Mouse (Mus musculus): ENCODE measurements at regions not wholly inside any gene's neighbourhood (a gene's known extent, or its start where the extent isn't known, plus 50 kb on each side); places are given as distances from the start of the nearest gene placed in this dataset.
A peak's percentile ranks its signal among the peaks of the same experiment; 100 is the strongest.

GRCm38 (mm10) chr14:29878423-29878800 lies 89.7 kb upstream of the Selenok start:
- H3K27ac ChIP-seq (ENCODE audit: low read depth, low read length) = no peak overlapping the region
- no peak overlapping the region for H3K9ac ChIP-seq (replicated peaks; ENCODE audit: low read length, poor library complexity, severe bottlenecking)
- H3K4me1 ChIP-seq (ENCODE audit: insufficient read depth, low read length) = no peaks in the 10 kb centered on the region
- H3K4me2 ChIP-seq (ENCODE audit: low read depth, low read length, poor library complexity, severe bottlenecking) = no peak overlapping the region
- no peak for DNase-seq (ENCODE audit: low spot score)
- WGBS = 82% methylated on average over 7 of the region's 7 CpGs
- H3K27me3 ChIP-seq (ENCODE audit: insufficient read depth, low read length) = no peaks in the 10 kb centered on the region
- H3K36me3 ChIP-seq (ENCODE audit: insufficient read depth, low read length) = no peaks in the 10 kb centered on the region
- no peaks in the 10 kb centered on the region for H3K9me3 ChIP-seq (ENCODE audit: low read length)
- TF ChIP-seq CTCF (IDR thresholded peaks at IDR 0.05) = no peak
- no peak overlapping the region for H3K4me3 ChIP-seq (ENCODE audit: low read depth, low read length)
- ATAC-seq (ENCODE audit: low FRiP score) = no peak

- H3K4me1 ChIP-seq (ENCODE audit: insufficient read depth, low read length) = no peaks in the 10 kb centered on the region
- no peaks in the 10 kb centered on the region for H3K9me3 ChIP-seq (ENCODE audit: low read length)
- DNase-seq (ENCODE audit: low spot score) (no peak), ATAC-seq (ENCODE audit: low FRiP score) (no peak)
- TF ChIP-seq CTCF (IDR thresholded peaks at IDR 0.05) = no peak
- no peak overlapping the region for H3K4me2 ChIP-seq (ENCODE audit: low read depth, low read length, poor library complexity, severe bottlenecking)
- no peak overlapping the region for H3K4me3 ChIP-seq (ENCODE audit: low read depth, low read length)
- 92% methylated on average over 3 of the region's 3 CpGs for WGBS
- H3K36me3 ChIP-seq (ENCODE audit: insufficient read depth, low read length) = no peaks in the 10 kb centered on the region
- no peak overlapping the region for H3K9ac ChIP-seq (replicated peaks; ENCODE audit: low read length, poor library complexity, severe bottlenecking)
- no peaks in the 10 kb centered on the region for H3K27me3 ChIP-seq (ENCODE audit: insufficient read depth, low read length)
- H3K27ac ChIP-seq (ENCODE audit: low read depth, low read length) = no peak overlapping the region
Measured at GRCm38 (mm10) chr14:29879283-29879682, 88.8 kb upstream of the Selenok start.

- DNase-seq (ENCODE audit: low spot score) (no peak), ATAC-seq (ENCODE audit: low FRiP score) (no peak)
- Histone ChIP-seq H3K27me3 (ENCODE audit: insufficient read depth, low read length) (no peaks in the 10 kb centered on the region), H3K9ac (replicated peaks; ENCODE audit: low read length, poor library complexity, severe bottlenecking) (no peak overlapping the region), H3K4me1 (ENCODE audit: insufficient read depth, low read length) (no peaks in the 10 kb centered on the region), H3K9me3 (ENCODE audit: low read length) (no peaks in the 10 kb centered on the region), H3K4me3 (ENCODE audit: low read depth, low read length) (no peak overlapping the region), H3K27ac (ENCODE audit: low read depth, low read length) (no peak overlapping the region), H3K36me3 (ENCODE audit: insufficient read depth, low read length) (no peaks in the 10 kb centered on the region), H3K4me2 (ENCODE audit: low read depth, low read length, poor library complexity, severe bottlenecking) (no peak overlapping the region)
- WGBS = 79% methylated on average over 11 of the region's 11 CpGs
- no peak for TF ChIP-seq CTCF (IDR thresholded peaks at IDR 0.05)
Measured at GRCm38 (mm10) chr14:29882666-29883344, 85.3 kb upstream of the Selenok start.

- Histone ChIP-seq H3K4me3 (ENCODE audit: low read depth, low read length) (no peak overlapping the region), H3K27me3 (ENCODE audit: insufficient read depth, low read length) (no peaks in the 10 kb centered on the region), H3K9ac (replicated peaks; ENCODE audit: low read length, poor library complexity, severe bottlenecking) (no peak overlapping the region), H3K27ac (ENCODE audit: low read depth, low read length) (no peak overlapping the region), H3K36me3 (ENCODE audit: insufficient read depth, low read length) (no peaks in the 10 kb centered on the region), H3K4me2 (ENCODE audit: low read depth, low read length, poor library complexity, severe bottlenecking) (no peak overlapping the region), H3K9me3 (ENCODE audit: low read length) (no peaks in the 10 kb centered on the region), H3K4me1 (ENCODE audit: insufficient read depth, low read length) (no peaks in the 10 kb centered on the region)
- WGBS = 70% methylated on average over 2 of the region's 2 CpGs
- no peak for TF ChIP-seq CTCF (IDR thresholded peaks at IDR 0.05)
- DNase-seq (ENCODE audit: low spot score) (peak; percentile 91), ATAC-seq (ENCODE audit: low FRiP score) (no peak)
Measured at GRCm38 (mm10) chr14:29895332-29895988, 72.6 kb upstream of the Selenok start.

GRCm38 (mm10) chr14:29895989-29896675 lies 72.0 kb upstream of the Selenok start:
- Histone ChIP-seq H3K4me1 (ENCODE audit: insufficient read depth, low read length) (no peaks in the 10 kb centered on the region), H3K4me3 (ENCODE audit: low read depth, low read length) (no peak overlapping the region), H3K36me3 (ENCODE audit: insufficient read depth, low read length) (no peaks in the 10 kb centered on the region), H3K4me2 (ENCODE audit: low read depth, low read length, poor library complexity, severe bottlenecking) (no peak overlapping the region), H3K27me3 (ENCODE audit: insufficient read depth, low read length) (no peaks in the 10 kb centered on the region), H3K9ac (replicated peaks; ENCODE audit: low read length, poor library complexity, severe bottlenecking) (no peak overlapping the region), H3K27ac (ENCODE audit: low read depth, low read length) (no peak overlapping the region), H3K9me3 (ENCODE audit: low read length) (no peaks in the 10 kb centered on the region)
- DNase-seq (ENCODE audit: low spot score) (no peak), ATAC-seq (ENCODE audit: low FRiP score) (no peak)
- no peak for TF ChIP-seq CTCF (IDR thresholded peaks at IDR 0.05)
- 77% methylated on average over 6 of the region's 6 CpGs for whole genome bisulfite sequencing

- no peak for ATAC-seq (ENCODE audit: low FRiP score)
- Histone ChIP-seq H3K9ac (replicated peaks; ENCODE audit: low read length, poor library complexity, severe bottlenecking) (no peak overlapping the region), H3K4me3 (ENCODE audit: low read depth, low read length) (no peak overlapping the region), H3K4me2 (ENCODE audit: low read depth, low read length, poor library complexity, severe bottlenecking) (no peak overlapping the region), H3K9me3 (ENCODE audit: low read length) (no peaks in the 10 kb centered on the region), H3K27ac (ENCODE audit: low read depth, low read length) (no peak overlapping the region), H3K36me3 (ENCODE audit: insufficient read depth, low read length) (no peaks in the 10 kb centered on the region), H3K4me1 (ENCODE audit: insufficient read depth, low read length) (no peaks in the 10 kb centered on the region), H3K27me3 (ENCODE audit: insufficient read depth, low read length) (no peaks in the 10 kb centered on the region)
- WGBS = 79% methylated on average over 6 of the region's 6 CpGs
- DNase-seq (ENCODE audit: low spot score) = no peak
- TF ChIP-seq CTCF (IDR thresholded peaks at IDR 0.05) = no peak
Measured at GRCm38 (mm10) chr14:29900931-29901330, 67.2 kb upstream of the Selenok start.
